Mouse (Mus musculus) embryonic facial prominence, embryonic 11.5 days (tissue): ENCODE results near the gene Iah1. TPM values are rescaled to one million over a fixed set of nuclear protein-coding genes. Genes with fewer than 3 reads are reported as not detected.

Experiments
- ATAC-seq: fragments of 200-750 bp; cut with Nextera tagmentation; replicated peaks from 2 replicates; pipeline ENCODE4 v1.8.0; 2017; ENCODE audit warnings: low read depth; ENCODE audit not compliant: insufficient number of reproducible peaks, low FRiP score, low TSS enrichment
- DNase-seq: peaks from one replicate; pipeline ENCODE4 v3.0.0-alpha.2; 2015; ENCODE audit warnings: low spot score
- H3K27ac ChIP-seq: fragments of 300-500 bp; sonication (generic); replicated peaks from 2 replicates; pipeline ENCODE4 v1.5.1; 2014; ENCODE audit warnings: mild to moderate bottlenecking, low read depth, low read length, control low read depth
- H3K27me3 ChIP-seq: fragments of 300-500 bp; sonication (generic); 2 replicates; pipeline ENCODE4 v1.6.1; 2014; ENCODE audit warnings: mild to moderate bottlenecking, low read length, moderate library complexity, mixed read lengths; ENCODE audit not compliant: control insufficient read depth, insufficient read depth
- H3K36me3 ChIP-seq: fragments of 300-500 bp; sonication (generic); replicated peaks from 2 replicates; pipeline ENCODE4 v1.6.1; 2014; ENCODE audit warnings: low read depth, mild to moderate bottlenecking, low read length, moderate library complexity, mixed read lengths; ENCODE audit not compliant: control insufficient read depth, insufficient read depth
- H3K4me1 ChIP-seq: fragments of 300-500 bp; sonication (generic); 2 replicates; pipeline ENCODE4 v1.6.1; 2014; ENCODE audit warnings: low read length, mixed read lengths; ENCODE audit not compliant: control insufficient read depth, insufficient read depth
- H3K4me2 ChIP-seq: fragments of 300-500 bp; sonication (generic); 2 replicates; pipeline ENCODE4 v1.6.1; 2014; ENCODE audit warnings: low read depth, mild to moderate bottlenecking, control low read depth, low read length, moderate library complexity
- H3K4me3 ChIP-seq: fragments of 300-500 bp; sonication (generic); 2 replicates; pipeline ENCODE4 v1.5.1; 2014; ENCODE audit warnings: low read depth, low read length, control low read depth
- H3K9ac ChIP-seq: fragments of 300-500 bp; sonication (generic); replicated peaks from 2 replicates; pipeline ENCODE4 v1.6.1; 2014; ENCODE audit warnings: mild to moderate bottlenecking, control low read depth, low read length
- H3K9me3 ChIP-seq: fragments of 300-500 bp; sonication (generic); replicated peaks from 2 replicates; pipeline ENCODE4 v1.6.1; 2016; ENCODE audit warnings: mild to moderate bottlenecking, low read length, inconsistent platforms, mixed read lengths; ENCODE audit not compliant: control insufficient read depth
- WGBS: fragments of 180-500 bp; shearing (Covaris S2); extraction: QIAGEN DNeasy Blood & Tissue Kit; methylation state at CpG from one replicate; pipeline ENCODE4 v1.1.7; 2014; 5-methylcytosine and 5-hydroxymethylcytosine counted together
- polyA plus RNA-seq: library from polyadenylated mRNA; unstranded; fragments of >200 nt; fragmentation: Nextera tagmentation; extraction: Ambion mirVana; gene quantifications from 2 replicates; pipeline ENCODE4 v1.2.1, GENCODE M21; 2014

Gene Iah1
- 54.3 and 60.8 TPM in 2 replicates for polyA plus RNA-seq

DNA sequence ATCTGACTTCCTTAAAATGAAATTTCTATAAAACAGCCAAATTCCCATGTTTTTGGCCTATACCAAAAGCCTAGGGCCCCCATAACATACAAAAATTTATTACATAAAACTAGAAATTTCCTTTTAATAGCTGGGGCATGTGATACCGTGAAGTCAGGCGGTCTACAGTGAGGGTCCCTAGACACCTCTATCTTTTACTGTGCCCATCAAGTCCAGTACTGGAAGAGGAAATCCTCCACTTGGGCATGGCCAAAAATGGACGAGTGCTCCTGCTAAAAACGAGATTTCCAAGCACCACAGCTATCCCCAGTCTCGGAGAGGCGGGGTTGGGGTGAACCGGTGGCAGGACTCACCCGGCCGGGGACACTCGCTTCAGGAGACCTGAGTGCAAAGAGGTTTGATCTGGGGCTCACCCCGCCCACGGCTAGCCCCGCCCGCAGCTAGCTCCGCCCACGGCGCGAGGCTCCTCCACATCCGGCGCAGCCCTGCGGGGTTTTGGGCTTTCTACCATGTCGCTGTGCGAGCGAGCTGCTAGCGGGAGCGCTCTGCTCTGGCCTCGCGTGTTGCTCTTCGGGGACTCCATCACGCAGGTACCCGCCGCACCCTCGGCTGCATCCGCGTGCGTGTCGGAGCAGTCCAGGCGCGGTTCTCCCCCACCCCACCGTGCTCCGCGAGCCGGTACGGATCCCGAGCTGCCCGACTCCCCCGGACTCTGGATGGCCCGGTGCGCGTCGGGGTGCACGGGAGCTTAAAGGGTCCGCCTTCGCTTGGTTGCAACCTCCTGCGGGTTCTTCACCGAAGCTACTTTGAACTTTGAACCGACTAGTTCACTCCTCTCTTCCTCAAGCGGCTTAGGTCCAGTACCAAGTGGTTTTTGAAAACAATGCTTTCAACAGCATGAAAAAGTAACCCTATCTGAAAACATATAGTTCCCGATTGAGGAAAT, at the start of gene Iah1:
TSS of gene Iah1 (plus strand) at position 467 of the 946 bp plus-strand sequence.
- H3K4me1 ChIP-seq, result no peaks in the 10 kb centered on the region
- 3% methylated on average over 48 of the region's 59 CpGs for WGBS
- H3K27ac ChIP-seq, result no peak within 1 kb of the TSS
- H3K9me3 ChIP-seq, result no peaks in the 10 kb centered on the region
- peaks cover 4% of the 10 kb centered on the region; the same call in 1 of the 2 replicates for H3K36me3 ChIP-seq
- DNase-seq (peak; percentile 90), ATAC-seq (peak; percentile 86)
- peak within 1 kb of the TSS; percentile 46 for H3K4me2 ChIP-seq
- peak within 1 kb of the TSS; percentile 75 for H3K9ac ChIP-seq
- peak within 1 kb of the TSS; percentile 58 for H3K4me3 ChIP-seq
- no peaks in the 10 kb centered on the region for H3K27me3 ChIP-seq

DNA sequence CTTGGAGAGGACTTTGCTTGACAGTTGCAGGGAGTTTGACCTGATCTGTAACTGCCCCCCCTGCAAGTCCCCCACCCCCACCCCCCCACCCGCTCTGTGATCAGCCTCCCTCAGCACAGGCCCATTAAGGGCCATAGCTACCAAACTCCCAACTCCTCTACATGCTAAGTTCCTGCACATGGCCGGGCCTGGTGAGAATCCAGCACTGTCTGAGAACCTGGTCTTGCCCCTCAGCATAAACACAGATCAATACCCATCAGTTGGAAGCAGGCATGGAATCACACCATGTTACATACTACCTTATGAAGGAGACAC, 49.4 kb upstream of the Iah1 start:
- Histone ChIP-seq H3K4me2 (no peak overlapping the region), H3K4me3 (no peak overlapping the region), H3K9ac (no peak overlapping the region), H3K36me3 (peaks cover 11% of the 10 kb centered on the region), H3K27ac (no peak overlapping the region), H3K27me3 (no peaks in the 10 kb centered on the region), H3K9me3 (no peaks in the 10 kb centered on the region), H3K4me1 (no peaks in the 10 kb centered on the region)
- ATAC-seq, result peak; percentile 21; the same call in 1 of the 2 replicates
- DNase-seq, result no peak
- 92% methylated on average over 2 of the region's 2 CpGs for WGBS

DNA sequence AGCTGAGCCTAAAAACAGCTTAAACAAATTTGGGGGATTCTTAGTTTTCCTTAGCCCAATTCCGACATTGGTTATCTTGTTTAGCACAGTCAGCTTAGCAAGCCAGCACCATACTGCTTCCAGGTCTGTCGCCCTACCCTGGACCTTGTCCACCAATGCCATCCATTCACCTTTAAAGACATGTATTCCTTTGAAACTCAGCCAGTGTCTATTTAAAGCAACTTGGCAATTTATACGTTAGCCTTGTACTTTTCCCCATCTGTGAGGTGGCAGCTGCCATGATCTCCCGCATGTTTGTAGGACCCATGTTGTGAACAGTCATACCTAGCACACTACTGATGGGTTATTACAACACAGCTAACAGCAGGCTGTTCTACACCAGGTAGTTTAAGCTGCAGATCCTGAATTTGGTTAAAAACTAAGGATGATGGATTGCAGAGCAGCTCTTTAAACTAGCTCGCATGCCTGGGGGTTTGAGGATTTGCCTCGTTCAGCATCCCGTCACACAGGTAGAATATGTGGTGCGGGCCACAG, 48.0 kb upstream of the Iah1 start:
- DNase-seq, result no peak
- Histone ChIP-seq H3K4me3 (no peak overlapping the region), H3K9me3 (no peaks in the 10 kb centered on the region), H3K4me1 (no peaks in the 10 kb centered on the region), H3K9ac (no peak overlapping the region), H3K36me3 (peaks cover 15% of the 10 kb centered on the region), H3K4me2 (no peak overlapping the region), H3K27ac (no peak overlapping the region), H3K27me3 (no peaks in the 10 kb centered on the region)
- no peak for ATAC-seq
- WGBS, result 94% methylated on average over 8 of the region's 8 CpGs

DNA sequence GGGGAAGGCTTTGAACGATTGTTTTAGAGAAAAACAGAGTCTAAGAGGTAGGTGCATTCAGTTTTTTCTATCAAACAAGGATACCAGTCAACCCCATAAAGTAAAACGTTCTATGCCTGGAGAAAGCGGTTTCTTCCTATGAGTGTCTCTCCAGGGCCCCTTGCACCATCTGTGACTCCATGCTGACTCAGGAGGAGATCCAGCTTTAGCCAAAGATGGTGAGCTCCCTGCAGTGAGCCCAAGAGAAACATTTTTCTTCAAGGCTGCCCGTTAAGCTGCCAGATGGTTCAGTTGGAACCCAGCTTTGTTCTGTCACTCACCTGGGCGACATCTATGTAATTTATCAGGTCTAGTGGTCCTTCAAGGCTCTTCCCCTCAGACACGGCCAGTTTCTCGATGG, 41.7 kb upstream of the Iah1 start:
- H3K4me2 ChIP-seq, result no peak overlapping the region
- no peaks in the 10 kb centered on the region for H3K9me3 ChIP-seq
- WGBS, result 83% methylated on average over 7 of the region's 7 CpGs
- no peak overlapping the region for H3K9ac ChIP-seq
- no peaks in the 10 kb centered on the region for H3K27me3 ChIP-seq
- DNase-seq, result no peak
- no peak for ATAC-seq
- H3K36me3 ChIP-seq, result peaks cover 15% of the 10 kb centered on the region
- H3K27ac ChIP-seq, result no peak overlapping the region
- H3K4me3 ChIP-seq, result no peak overlapping the region
- no peaks in the 10 kb centered on the region for H3K4me1 ChIP-seq

DNA sequence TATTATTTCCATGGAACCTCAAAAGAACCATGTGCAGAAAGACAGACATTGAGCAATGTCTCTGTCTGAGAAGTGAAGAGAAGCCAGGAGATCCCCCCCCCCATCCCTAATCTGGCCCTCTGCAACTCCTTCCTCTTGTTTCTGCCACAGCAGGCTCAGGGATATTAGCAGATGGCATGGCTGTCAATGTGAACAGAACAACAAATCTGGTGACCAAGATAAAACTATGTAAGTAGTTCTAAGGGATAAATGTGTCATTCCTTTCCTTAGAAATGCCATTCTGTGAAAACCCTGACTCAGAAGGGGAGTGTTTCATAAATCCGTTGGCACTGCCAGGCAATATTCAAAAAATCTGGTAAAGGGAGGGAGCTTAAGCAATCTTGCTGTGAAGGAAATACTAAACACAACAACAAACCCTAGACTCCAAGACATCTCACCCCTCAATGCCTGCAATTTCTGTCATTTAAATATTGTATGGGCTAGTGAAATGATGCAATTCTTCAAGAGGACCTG, 38.8 kb upstream of the Iah1 start:
- no peak overlapping the region for H3K9ac ChIP-seq
- no peaks in the 10 kb centered on the region for H3K4me1 ChIP-seq
- no peak overlapping the region for H3K27ac ChIP-seq
- no peaks in the 10 kb centered on the region for H3K9me3 ChIP-seq
- H3K27me3 ChIP-seq, result no peaks in the 10 kb centered on the region
- H3K4me2 ChIP-seq, result no peak overlapping the region
- no peak for DNase-seq
- H3K36me3 ChIP-seq, result no peaks in the 10 kb centered on the region
- WGBS, result 89% methylated on average over 1 of the region's 1 CpGs
- ATAC-seq, result no peak
- no peak overlapping the region for H3K4me3 ChIP-seq

DNA sequence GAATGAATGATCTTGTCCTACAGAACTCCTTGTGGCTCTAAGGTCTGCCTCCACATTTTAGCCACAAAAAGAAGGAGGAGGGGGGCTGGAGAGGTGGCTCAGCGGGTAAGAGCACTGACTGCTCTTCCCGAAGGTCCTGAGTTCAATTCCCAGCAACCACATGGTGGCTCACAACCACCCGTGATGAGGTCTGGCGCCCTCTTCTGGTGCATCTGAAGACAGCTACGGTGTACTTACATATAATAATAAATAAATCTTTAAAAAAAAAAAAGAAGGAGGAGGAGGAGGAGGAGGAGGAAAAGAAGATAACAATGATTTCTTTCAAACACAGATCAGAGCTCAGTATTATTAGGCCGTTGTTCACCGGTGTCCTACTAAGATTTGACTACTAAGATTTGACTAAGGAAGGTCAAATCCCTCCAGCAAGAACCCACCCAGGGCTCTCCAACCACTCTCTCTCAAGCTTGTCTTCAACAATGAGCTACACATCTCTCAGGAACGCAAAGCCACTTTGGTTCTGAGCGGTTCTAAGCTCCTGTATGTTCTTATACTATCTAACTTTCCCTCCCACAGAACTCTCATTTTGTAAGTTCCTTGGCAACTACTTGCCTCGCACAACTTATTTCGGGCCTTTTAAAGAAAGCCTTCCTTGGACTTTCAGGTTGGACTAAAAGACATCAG, 31.3 kb upstream of the Iah1 start, which contains the start of gene Cpsf3:
TSS of gene Cpsf3 (plus strand) at position 631 of the 681 bp plus-strand sequence.
- Histone ChIP-seq H3K36me3 (no peaks in the 10 kb centered on the region), H3K4me1 (no peaks in the 10 kb centered on the region), H3K9me3 (no peaks in the 10 kb centered on the region), H3K9ac (peak within 1 kb of the TSS; percentile 81), H3K27me3 (no peaks in the 10 kb centered on the region), H3K4me2 (peak within 1 kb of the TSS; percentile 47), H3K27ac (peak within 1 kb of the TSS; percentile 57; the same call in 1 of the 2 replicates), H3K4me3 (peak within 1 kb of the TSS; percentile 61)
- DNase-seq (no peak), ATAC-seq (no peak)
- 57% methylated on average over 11 of the region's 11 CpGs for WGBS

DNA sequence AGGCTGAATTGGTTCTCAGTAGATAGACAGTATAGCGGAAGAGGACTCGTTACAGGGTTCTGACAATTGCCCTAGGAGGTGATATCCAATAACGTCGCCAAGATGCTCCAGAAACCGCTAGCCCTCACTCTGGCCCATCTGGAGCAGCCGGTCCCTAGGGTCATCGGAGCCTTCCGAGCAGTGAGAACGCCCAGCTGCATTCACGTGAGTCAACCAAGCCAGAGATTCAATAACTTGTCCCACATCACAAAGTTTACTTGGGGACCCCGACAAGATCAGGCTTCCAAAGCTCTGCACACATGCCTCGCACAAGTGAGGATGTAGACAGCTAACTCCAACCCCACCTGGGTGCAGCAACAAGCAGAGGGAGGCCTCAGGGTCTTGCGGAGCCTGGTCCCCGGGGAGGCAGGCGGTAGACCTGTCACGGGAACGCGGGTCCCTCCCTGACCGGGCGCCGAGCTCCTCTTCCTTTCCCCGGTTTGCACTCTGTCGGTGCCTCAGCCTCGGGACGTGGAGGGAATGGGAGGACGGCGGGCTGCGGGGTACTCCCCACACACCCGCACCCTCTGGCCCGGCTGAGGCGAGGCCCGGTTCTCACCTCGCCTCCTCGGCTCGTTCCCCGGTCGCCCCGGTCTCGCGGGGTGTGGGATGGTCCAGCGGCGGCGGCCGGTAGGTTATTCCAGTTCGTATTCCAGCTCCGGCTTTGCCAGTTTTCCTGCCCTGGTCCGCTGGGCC, 30.5 kb upstream of the Iah1 start:
- 0% methylated on average over 45 of the region's 47 CpGs for WGBS
- Histone ChIP-seq H3K4me3 (peak overlapping the region; percentile 61), H3K27ac (no peak overlapping the region; the same call in 1 of the 2 replicates), H3K9me3 (no peaks in the 10 kb centered on the region), H3K4me2 (peak overlapping the region; percentile 47), H3K9ac (peak overlapping the region; percentile 81), H3K36me3 (no peaks in the 10 kb centered on the region), H3K27me3 (no peaks in the 10 kb centered on the region), H3K4me1 (no peaks in the 10 kb centered on the region)
- DNase-seq, result peak; percentile 49
- peak; percentile 98 for ATAC-seq
